Mouse (Mus musculus) lung, adult 2 months (tissue): ENCODE measurements around the gene Krtap19-5.

Experiments used
- CTCF ChIP-seq: fragments of 200-500 bp; IDR thresholded peaks from 2 replicates; pipeline ENCODE4 v1.5.1; 2011; ENCODE audit warnings: mild to moderate bottlenecking, low read length, control low read depth; ENCODE audit not compliant: insufficient read depth
- POLR2A ChIP-seq: fragments of 200-500 bp; IDR thresholded peaks from 2 replicates; pipeline ENCODE4 v1.6.1; 2011; ENCODE audit warnings: low read depth, mild to moderate bottlenecking, control low read depth, low read length, borderline replicate concordance; ENCODE audit errors: extremely low read depth

DNA sequence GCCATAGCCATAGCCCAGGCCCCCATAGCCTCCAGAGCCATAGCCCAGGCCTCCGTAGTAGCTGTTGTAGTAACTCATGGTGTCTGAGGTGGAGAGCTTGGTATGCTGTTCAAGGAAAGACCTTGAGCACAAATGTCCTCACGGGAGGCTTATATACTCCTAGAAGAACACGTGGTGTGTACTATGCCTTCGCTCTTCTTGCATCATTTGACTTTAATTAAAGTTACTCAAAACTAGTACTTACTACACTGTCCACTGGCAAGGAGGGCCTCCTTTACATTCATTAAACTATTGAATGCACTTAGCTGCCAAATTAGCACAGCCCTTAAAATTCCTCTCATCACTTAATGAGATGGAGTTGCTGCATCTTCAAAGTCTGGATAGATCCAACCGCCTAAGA is 11.3 kb downstream of the Krtap19-5 start, which contains the start of gene Krtap19-4:
- no peak for TF ChIP-seq CTCF
- no peak for TF ChIP-seq POLR2A
